Mouse (Mus musculus): ENCODE results near the gene Ndufaf2.

DNA sequence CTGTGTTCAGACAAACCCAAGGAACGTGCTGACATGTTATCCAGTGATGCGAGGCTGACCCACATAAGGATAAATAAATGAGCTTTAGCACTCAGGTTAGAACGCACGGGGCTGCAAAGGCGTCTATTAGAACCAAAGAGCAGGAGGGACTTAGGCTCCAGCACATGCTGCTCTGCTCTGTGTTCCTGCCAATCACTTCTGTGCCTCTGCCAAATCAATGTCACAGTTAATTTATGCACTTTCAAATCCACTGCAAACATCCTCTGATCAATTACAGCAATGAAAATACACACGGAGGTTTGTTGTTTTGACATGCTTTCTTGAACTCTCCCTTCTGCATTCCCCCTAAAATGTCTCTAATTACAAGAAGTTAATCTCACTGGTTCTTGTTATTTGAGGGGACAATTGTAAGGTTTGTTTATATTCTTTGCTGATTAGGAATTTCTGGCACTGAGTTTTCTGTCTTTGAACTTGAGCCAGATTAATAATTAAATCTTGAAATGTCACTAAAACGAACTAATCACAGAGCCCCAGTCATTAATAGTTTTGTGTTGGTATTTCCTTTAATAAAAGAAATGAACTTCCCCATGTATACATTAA lies 98.0 kb downstream of the Ndufaf2 start:
- TF ChIP-seq EP300 (IDR thresholded peaks at IDR 0.05; ENCODE audit: low read length) (no peak), CTCF (conservative IDR thresholded peaks at IDR 0.05 in 1 of 2, IDR thresholded peaks at IDR 0.05 in 1 of 2; ENCODE audit: low read depth in 2 of 2, low read length in 2 of 2) (no peak), ZC3H11A (IDR thresholded peaks at IDR 0.05; ENCODE audit: low read depth, low read length) (no peak), UBTF (IDR thresholded peaks at IDR 0.05; ENCODE audit: low read depth, low read length) (no peak), SMC3 (IDR thresholded peaks at IDR 0.05; ENCODE audit: low read depth, low read length) (no peak), TCF12 (IDR thresholded peaks at IDR 0.05; ENCODE audit: low read depth, low read length) (no peak), BHLHE40 (IDR thresholded peaks at IDR 0.05; ENCODE audit: low read depth, low read length) (no peak), RAD21 (IDR thresholded peaks at IDR 0.05; ENCODE audit: low read depth, low read length) (no peak), NRF1 (IDR thresholded peaks at IDR 0.05; ENCODE audit: low read depth, low read length) (no peak), JUND (conservative IDR thresholded peaks at IDR 0.05; ENCODE audit: low read depth, low read length) (no peak), RCOR1 (conservative IDR thresholded peaks at IDR 0.05; ENCODE audit: low read depth, low read length) (no peak), SIN3A (IDR thresholded peaks at IDR 0.05; ENCODE audit: low read length) (no peak)

Measured in CH12.LX (cell line).